Mouse (Mus musculus) intestine, postnatal 0 days (tissue): ENCODE results near the gene Olfr678. TPM values are rescaled to one million over a fixed set of nuclear protein-coding genes. Genes with fewer than 3 reads are reported as not detected.

Experiments
- ATAC-seq: fragments of 200-750 bp; cut with Nextera tagmentation; 2 replicates; pipeline ENCODE4 v1.8.0; 2017; ENCODE audit warnings: mild to moderate bottlenecking, moderate TSS enrichment, moderate library complexity
- H3K27ac ChIP-seq: fragments of 300-500 bp; sonication (generic); 2 replicates; pipeline ENCODE4 v1.5.1; 2014; ENCODE audit warnings: mild to moderate bottlenecking, low read depth, low read length, moderate library complexity
- H3K27me3 ChIP-seq: fragments of 300-500 bp; sonication (generic); replicated peaks from 2 replicates; pipeline ENCODE4 v1.6.1; 2014; ENCODE audit warnings: low read length, mixed read lengths; ENCODE audit not compliant: control insufficient read depth, insufficient read depth
- H3K36me3 ChIP-seq: fragments of 300-500 bp; sonication (generic); 2 replicates; pipeline ENCODE4 v1.6.1; 2014; ENCODE audit warnings: mild to moderate bottlenecking, moderate library complexity; ENCODE audit not compliant: control insufficient read depth, insufficient read depth
- H3K4me1 ChIP-seq: fragments of 300-500 bp; sonication (generic); replicated peaks from 2 replicates; pipeline ENCODE4 v1.6.1; 2014; ENCODE audit warnings: antibody characterized with exemption, low read length, mixed read lengths; ENCODE audit not compliant: control insufficient read depth, insufficient read depth
- H3K4me2 ChIP-seq: fragments of 300-500 bp; sonication (generic); replicated peaks from 2 replicates; pipeline ENCODE4 v1.6.1; 2014; ENCODE audit warnings: low read depth, mild to moderate bottlenecking, moderate library complexity
- H3K4me3 ChIP-seq: fragments of 300-500 bp; sonication (generic); 2 replicates; pipeline ENCODE4 v1.5.1; 2014; ENCODE audit warnings: low read depth, low read length
- H3K9ac ChIP-seq: fragments of 300-500 bp; sonication (generic); 2 replicates; pipeline ENCODE4 v1.6.1; 2014; ENCODE audit warnings: mild to moderate bottlenecking, low read depth, low read length
- H3K9me3 ChIP-seq: fragments of 300-500 bp; sonication (generic); 2 replicates; pipeline ENCODE4 v1.6.1; 2016; ENCODE audit warnings: mixed run types; ENCODE audit not compliant: control insufficient read depth
- CTCF ChIP-seq: sonication (generic); IDR thresholded peaks from 2 replicates; pipeline ENCODE4 v1.5.1; 2016; ENCODE audit warnings: low read depth, mild to moderate bottlenecking, control low read depth, antibody characterized with exemption, moderate library complexity
- polyA plus RNA-seq: library from polyadenylated mRNA; unstranded; fragments of >200 nt; fragmentation: Nextera tagmentation; extraction: Ambion mirVana; gene quantifications from 2 replicates; pipeline ENCODE4 v1.2.1, GENCODE M21; 2015

The Olfr678 gene
- polyA plus RNA-seq, 1 experiment from 2014 or later, result not detected

GRCm38 (mm10) chr7:105116536-105116935 is 52.3 kb downstream of the Olfr678 start, which contains the start of gene Olfr681:
TSS of gene Olfr681 (plus strand) at chr7:105116836.
- no peak for ATAC-seq
- no peak within 1 kb of the TSS for H3K4me2 ChIP-seq

More at GRCm38 (mm10) chr7:105116536-105116935, 52.3 kb downstream of the Olfr678 start, which contains the start of gene Olfr681:
- no peak within 1 kb of the TSS for H3K9ac ChIP-seq
- no peaks in the 10 kb centered on the region for H3K36me3 ChIP-seq
- H3K9me3 ChIP-seq, result no peaks in the 10 kb centered on the region
- H3K27me3 ChIP-seq, result no peaks in the 10 kb centered on the region
- TF ChIP-seq CTCF, result no peak
- no peak within 1 kb of the TSS for H3K27ac ChIP-seq
- H3K4me3 ChIP-seq, result no peak within 1 kb of the TSS
- no peaks in the 10 kb centered on the region for H3K4me1 ChIP-seq

Other genes with a start within 250 kb of the Olfr678 start
- not detected in 2 replicates for gene Usp17lb, start 221.9 kb upstream of the Olfr678 start, polyA plus RNA-seq
- not detected in 2 replicates for gene Usp17la, start 207.5 kb upstream of the Olfr678 start, polyA plus RNA-seq
- gene Olfr665, start 186.4 kb upstream of the Olfr678 start, polyA plus RNA-seq, result not detected in 2 replicates
- not detected in 2 replicates for gene Olfr666, start 168.5 kb upstream of the Olfr678 start, polyA plus RNA-seq
- not detected in 2 replicates for gene Olfr667, start 143.0 kb upstream of the Olfr678 start, polyA plus RNA-seq
- gene Olfr668, start 136.4 kb upstream of the Olfr678 start, polyA plus RNA-seq, result not detected in 2 replicates
- gene Olfr669, start 130.2 kb upstream of the Olfr678 start, polyA plus RNA-seq, result not detected in 2 replicates
- not detected in 2 replicates for gene Olfr670, start 101.9 kb upstream of the Olfr678 start, polyA plus RNA-seq
- gene Olfr671, start 85.3 kb upstream of the Olfr678 start, polyA plus RNA-seq, result not detected in 2 replicates
- gene Olfr672, start 62.4 kb upstream of the Olfr678 start, polyA plus RNA-seq, result not detected in 2 replicates
- not detected in 2 replicates for gene Olfr675, start 36.0 kb upstream of the Olfr678 start, polyA plus RNA-seq
- not detected in 2 replicates for gene Olfr676, start 31.8 kb upstream of the Olfr678 start, polyA plus RNA-seq
- not detected in 2 replicates for gene Olfr677, start 13.1 kb upstream of the Olfr678 start, polyA plus RNA-seq
- gene Olfr679, start 16.7 kb downstream of the Olfr678 start, polyA plus RNA-seq, result not detected in 2 replicates
- not detected in 2 replicates for gene Olfr680-ps1, start 28.3 kb downstream of the Olfr678 start, polyA plus RNA-seq
- gene Olfr681, start 52.4 kb downstream of the Olfr678 start, polyA plus RNA-seq, result not detected in 2 replicates
- gene Olfr683, start 82.5 kb downstream of the Olfr678 start, polyA plus RNA-seq, result not detected in 2 replicates
- not detected in 2 replicates for gene Olfr684, start 99.2 kb downstream of the Olfr678 start, polyA plus RNA-seq
- gene Olfr685, start 121.5 kb downstream of the Olfr678 start, polyA plus RNA-seq, result not detected in 2 replicates
- not detected in 2 replicates for gene Olfr686, start 143.0 kb downstream of the Olfr678 start, polyA plus RNA-seq
- not detected in 2 replicates for gene Olfr688, start 223.6 kb downstream of the Olfr678 start, polyA plus RNA-seq
- not detected in 2 replicates for gene Olfr689, start 246.7 kb downstream of the Olfr678 start, polyA plus RNA-seq